Mouse (Mus musculus): ENCODE measurements around the gene Ccdc88b. TPM values are rescaled to one million over a fixed set of nuclear protein-coding genes. Genes with fewer than 3 reads are reported as not detected.

The Ccdc88b gene
- total RNA-seq, 2 experiments from 2014 or later: 0.97 to 1.5 TPM

GRCm38 (mm10) chr19:6857391-6858005, 513 bp downstream of the Ccdc88b start:
- DNase-seq: no peak

- no peak for DNase-seq
These were observed 1.0 kb downstream of the Ccdc88b start for GRCm38 (mm10) chr19:6857003-6857360.

- DNase-seq: no peak
These were observed 1.6 kb downstream of the Ccdc88b start for GRCm38 (mm10) chr19:6856281-6857002.

GRCm38 (mm10) chr19:6855225-6856031, 2.6 kb downstream of the Ccdc88b start:
- peak; percentile 61 for DNase-seq

GRCm38 (mm10) chr19:6854658-6855057, 3.4 kb downstream of the Ccdc88b start:
- DNase-seq: no peak

- no peak for DNase-seq
These were observed 4.1 kb downstream of the Ccdc88b start for GRCm38 (mm10) chr19:6853903-6854302.

- DNase-seq: no peak
These were observed 5.4 kb downstream of the Ccdc88b start for GRCm38 (mm10) chr19:6852393-6853305.

GRCm38 (mm10) chr19:6851497-6851896, 6.5 kb downstream of the Ccdc88b start:
- no peak for DNase-seq

GRCm38 (mm10) chr19:6849506-6850068, 8.4 kb downstream of the Ccdc88b start:
- DNase-seq: no peak

- no peak for DNase-seq
These were observed 10.0 kb downstream of the Ccdc88b start for GRCm38 (mm10) chr19:6847841-6848517.

GRCm38 (mm10) chr19:6846050-6846449, 12.0 kb downstream of the Ccdc88b start:
- DNase-seq: no peak

GRCm38 (mm10) chr19:6842353-6842752, 15.7 kb downstream of the Ccdc88b start:
- DNase-seq: no peak

GRCm38 (mm10) chr19:6841292-6841597, 16.8 kb downstream of the Ccdc88b start:
- DNase-seq: no peak

GRCm38 (mm10) chr19:6840475-6841291, 17.3 kb downstream of the Ccdc88b start, which contains the start of gene Rps6ka4:
Gene Rps6ka4 (minus strand): TSS chr19:6840636.
- peak; percentile 75 for DNase-seq

GRCm38 (mm10) chr19:6839615-6840474, 18.2 kb downstream of the Ccdc88b start:
- DNase-seq: no peak

GRCm38 (mm10) chr19:6832363-6832762, 25.6 kb downstream of the Ccdc88b start:
- no peak for DNase-seq

GRCm38 (mm10) chr19:6831331-6831730, 26.7 kb downstream of the Ccdc88b start:
- DNase-seq: no peak

- DNase-seq: no peak
These were observed 27.3 kb downstream of the Ccdc88b start for GRCm38 (mm10) chr19:6830556-6831316.
